ENCODE assay signal across 9 mouse cellular contexts in the genomic region with DNA sequence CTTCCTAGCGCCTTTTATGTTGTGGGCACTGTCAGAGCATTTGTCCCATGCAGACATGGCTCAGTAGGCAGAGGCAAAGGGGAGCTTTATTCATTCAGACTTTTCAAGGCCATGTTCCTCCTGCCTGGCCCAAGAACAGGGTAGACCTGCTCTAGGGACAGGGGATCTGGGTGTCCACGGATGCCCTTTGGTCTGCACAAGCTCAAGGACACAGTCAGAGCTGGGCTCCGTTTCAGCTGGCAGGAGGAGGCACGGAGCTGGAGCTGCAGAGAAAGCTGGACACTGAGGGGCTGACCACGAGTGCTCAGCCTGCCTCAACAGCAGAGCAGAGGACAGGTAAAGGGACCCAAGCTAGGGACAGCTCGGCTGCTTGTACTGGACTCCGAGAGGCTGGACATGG. TPM values are rescaled to one million over a fixed set of nuclear protein-coding genes. Genes with fewer than 3 reads are reported as not detected.
A peak's percentile ranks its signal among the peaks of the same experiment; 100 is the strongest.
DNase-seq lines count a peak whose midpoint lies in the region; ATAC-seq and TF ChIP-seq lines count a peak whose summit lies in the region.
"Had no signal": no experiment of that assay in that cellular context is flagged by ENCODE, and none has a peak within 500 bp of the region (broad histone marks: within the 10 kb centered on the region; RNA-seq: fewer than 3 reads in every experiment).

No protein-coding gene starts in this region.

- intact Hi-C loops in heart, adult 2 months (cut with DNase I), result no loop called here

- H3K4me2 ChIP-seq in hindbrain, postnatal 0 days (ENCODE audit: low read depth, low read length), result no peak overlapping the region

- ATAC-seq in hindbrain, postnatal 0 days, result no peak
- ATAC-seq in megakaryocyte progenitor cell, adult 5-6 weeks (replicated peaks; ENCODE audit: poor library complexity), result no peak
- ATAC-seq in megakaryocyte, adult 5-6 weeks (ENCODE audit: poor library complexity, severe bottlenecking), result no peak

- DNase-seq in kidney, adult 11 months, result peak; percentile 82
- no peak for DNase-seq in kidney, postnatal 4 days
- peak; percentile 84 for DNase-seq in adrenal gland, postnatal 14 days
- peak; percentile 63 to 80 for DNase-seq in heart, adult 2 months
- no peak for DNase-seq in hindbrain, postnatal 0 days (ENCODE audit: low spot score)
- DNase-seq in urinary bladder, postnatal 14 days (ENCODE audit: low spot score), result no peak

- WGBS in heart, adult 2 months, result 56% methylated on average over 7 of the region's 7 CpGs
- 64% methylated on average over 7 of the region's 7 CpGs for WGBS in hindbrain, postnatal 0 days

- no peaks in the 10 kb centered on the region for H3K27me3 ChIP-seq in heart, adult 2 months (ENCODE audit: control insufficient read depth, insufficient read depth, low read length)
- no peaks in the 10 kb centered on the region for H3K27me3 ChIP-seq in hindbrain, postnatal 0 days (ENCODE audit: insufficient read depth, low read length)

- peak overlapping the region; percentile 49 for H3K27ac ChIP-seq in heart, adult 2 months
- H3K27ac ChIP-seq in hindbrain, postnatal 0 days, result peak overlapping the region; percentile 33; the same call in 1 of the 2 replicates

- no peaks in the 10 kb centered on the region for H3K79me2 ChIP-seq in heart, adult 2 months (replicated peaks; ENCODE audit: control insufficient read depth, insufficient read depth, low read length)

- no peaks in the 10 kb centered on the region for H3K9me3 ChIP-seq in hindbrain, postnatal 0 days (ENCODE audit: low read length)

- TF ChIP-seq POLR2A in heart, adult 2 months (IDR thresholded peaks at IDR 0.05; ENCODE audit: insufficient read depth, low read depth, low read length), result no peak

- no peak for TF ChIP-seq CTCF in heart, adult 2 months (IDR thresholded peaks at IDR 0.05)
- TF ChIP-seq CTCF in hindbrain, postnatal 0 days (IDR thresholded peaks at IDR 0.05; ENCODE audit: low read depth), result no peak

- TF ChIP-seq EP300 in heart, adult 2 months (IDR thresholded peaks at IDR 0.05; ENCODE audit: insufficient read depth, low read depth, low read length), result no peak

- no peaks in the 10 kb centered on the region for H3K36me3 ChIP-seq in heart, adult 2 months (ENCODE audit: control insufficient read depth, insufficient read depth, low read length)
- no peaks in the 10 kb centered on the region for H3K36me3 ChIP-seq in hindbrain, postnatal 0 days (ENCODE audit: insufficient read depth, low read length)

- H3K4me1 ChIP-seq in heart, adult 2 months (ENCODE audit: control insufficient read depth, insufficient read depth, low read length), result peaks cover 24% of the 10 kb centered on the region
- H3K4me1 ChIP-seq in hindbrain, postnatal 0 days (ENCODE audit: insufficient read depth, low read length), result peaks cover 21% of the 10 kb centered on the region; the same call in 1 of the 2 replicates

- no peak overlapping the region for H3K4me3 ChIP-seq in heart, adult 2 months
- H3K4me3 ChIP-seq in hindbrain, postnatal 0 days (ENCODE audit: low read length), result no peak overlapping the region

- no peak overlapping the region for H3K9ac ChIP-seq in heart, adult 2 months (ENCODE audit: low read depth, low read length)
- H3K9ac ChIP-seq in hindbrain, postnatal 0 days (replicated peaks; ENCODE audit: low read length), result no peak overlapping the region

RNA-seq across cellular contexts. Expression of gene Plekha6, which starts 46.8 kb away (rescaled TPM):
- 15.4 and 21.6 TPM in 2 replicates for total RNA-seq in adrenal gland, postnatal 14 days (2021)
- 10 to 100 TPM; 51.0 to 67.5 TPM for total RNA-seq in heart, adult 2 months (2021)
- 55.2 and 81.4 TPM in 2 replicates for polyA plus RNA-seq in heart, adult 2 months (2012; rRNA removed)
- total RNA-seq in hindbrain, postnatal 0 days (2014; rRNA removed), result 41.0 and 44.1 TPM in 2 replicates
- polyA plus RNA-seq in hindbrain, postnatal 0 days (2015; fragmentation: Nextera tagmentation; extraction: Ambion mirVana), result 9.7 TPM in 2 replicates
- 0.42 and 1.8 TPM in 2 replicates for total RNA-seq in megakaryocyte progenitor cell, adult 5-6 weeks (2015)
- total RNA-seq in megakaryocyte progenitor cell, adult 5-6 weeks (2017), result 1.1 and 2.2 TPM in 2 replicates
- total RNA-seq in megakaryocyte, adult 5-6 weeks (2015), result 0.11 and 0.21 TPM in 2 replicates
- 0.15 and 0.33 TPM in 2 replicates for total RNA-seq in megakaryocyte, adult 5-6 weeks (2017)
- total RNA-seq: CH12.LX had no signal

Comparison
In these comparisons a context has a peak if more than half of its experiments do, and no peak if none do; other contexts are left out.
1. DNase-seq: peak in kidney, adult 11 months (single experiment), adrenal gland, postnatal 14 days (single experiment) and heart, adult 2 months (2 of 2); none in kidney, postnatal 4 days (0 of 2), hindbrain, postnatal 0 days (single experiment) and urinary bladder, postnatal 14 days (single experiment).